ENCODE assay signal across 17 mouse cellular contexts in genomic region chr8:70808239-70808638, GRCm38 (mm10). TPM values are rescaled to one million over a fixed set of nuclear protein-coding genes. Genes with fewer than 3 reads are reported as not detected.
DNase-seq lines count a peak whose midpoint lies in the region; ATAC-seq and TF ChIP-seq lines count a peak whose summit lies in the region.
"Had no signal": no experiment of that assay in that cellular context is flagged by ENCODE, and none has a peak within 500 bp of the region (broad histone marks: within the 10 kb centered on the region; RNA-seq: fewer than 3 reads in every experiment).

Il12rb1 (plus strand) TSS chr8:70808449.

- peak within 1 kb of the TSS; percentile 35; the same call in 1 of the 2 replicates for H3K9ac ChIP-seq in liver, embryonic 12.5 days
- H3K9ac ChIP-seq: lung, embryonic 14.5 days; midbrain, embryonic 12.5 days had no signal

- H3K36me3 ChIP-seq in liver, embryonic 12.5 days = no peaks in the 10 kb centered on the region
- no peaks in the 10 kb centered on the region for H3K36me3 ChIP-seq in limb, embryonic 10.5 days
- H3K36me3 ChIP-seq: midbrain, embryonic 12.5 days had no signal

- 47% methylated on average over 5 of the region's 5 CpGs for WGBS in liver, embryonic 12.5 days (ENCODE audit: insufficient replicate concordance)
- 66% methylated on average over 5 of the region's 5 CpGs for WGBS in limb, embryonic 10.5 days

- no peak within 1 kb of the TSS for H3K4me3 ChIP-seq in layer of hippocampus, adult 2 months
- H3K4me3 ChIP-seq in liver, embryonic 12.5 days = no peak within 1 kb of the TSS
- no peak within 1 kb of the TSS for H3K4me3 ChIP-seq in limb, embryonic 10.5 days
- H3K4me3 ChIP-seq in gastrocnemius, adult 2 months = no peak within 1 kb of the TSS
- H3K4me3 ChIP-seq: left cerebral cortex, adult 2 months; midbrain, embryonic 12.5 days had no signal

- H3K4me1 ChIP-seq in liver, embryonic 12.5 days = peaks cover 69% of the 10 kb centered on the region
- H3K4me1 ChIP-seq in limb, embryonic 10.5 days = peaks cover 38% of the 10 kb centered on the region

- no peak for DNase-seq in layer of hippocampus, adult 2 months (ENCODE audit: low spot score in 2 of 2)
- no peak for DNase-seq in layer of hippocampus, adult 9-11 months
- peak; percentile 71 for DNase-seq in thymus, postnatal 0 days (ENCODE audit: low spot score)
- no peak for DNase-seq in limb, embryonic 10.5 days (ENCODE audit: low spot score)
- DNase-seq in gastrocnemius, adult 2 months = no peak
- DNase-seq in lung, postnatal 25 days (ENCODE audit: low spot score) = no peak
- DNase-seq: cerebellum, adult 11-12 months; gastrocnemius, postnatal 36 days; heart, postnatal 14 days; kidney, adult 18-20 months; lung, embryonic 14.5 days; right cerebral cortex, adult 18-20 months had no signal

- peak within 1 kb of the TSS; percentile 70 for H3K27ac ChIP-seq in layer of hippocampus, adult 2 months
- H3K27ac ChIP-seq in liver, embryonic 12.5 days = 0 out of 2 replicates have a peak within 1 kb of the TSS, but pooled peaks have one; percentile 56
- no peak within 1 kb of the TSS for H3K27ac ChIP-seq in limb, embryonic 10.5 days
- no peak within 1 kb of the TSS for H3K27ac ChIP-seq in gastrocnemius, adult 2 months
- H3K27ac ChIP-seq: midbrain, embryonic 12.5 days had no signal

- ATAC-seq in CD4-positive, CD25-positive, alpha-beta regulatory T cell, adult 4 months = peak; percentile 70
- ATAC-seq in liver, embryonic 12.5 days = no peak
- ATAC-seq: forebrain, embryonic 16.5 days had no signal

- intact Hi-C loops in gastrocnemius, adult 2 months (cut with DNase I) = loop anchor here (10.0 kb wide), 1 partner anchor 47 kb away; no protein-coding TSS in a partner anchor

- TF ChIP-seq CTCF in layer of hippocampus, adult 2 months (conservative IDR thresholded peaks at IDR 0.05) = no peak
- TF ChIP-seq CTCF in gastrocnemius, adult 2 months (IDR thresholded peaks at IDR 0.05) = no peak

- peaks cover 58% of the 10 kb centered on the region for H3K27me3 ChIP-seq in liver, embryonic 12.5 days (replicated peaks)
- peaks cover 66% of the 10 kb centered on the region for H3K27me3 ChIP-seq in limb, embryonic 10.5 days (ENCODE audit: low read depth, poor library complexity, severe bottlenecking)

- H3K4me2 ChIP-seq in liver, embryonic 12.5 days = peak within 1 kb of the TSS; percentile 32
- H3K4me2 ChIP-seq: lung, embryonic 14.5 days; midbrain, embryonic 12.5 days had no signal

- no peaks in the 10 kb centered on the region for H3K9me3 ChIP-seq in liver, embryonic 12.5 days (replicated peaks)
- H3K9me3 ChIP-seq in limb, embryonic 10.5 days (replicated peaks) = no peaks in the 10 kb centered on the region
- H3K9me3 ChIP-seq: midbrain, embryonic 12.5 days had no signal

RNA-seq across cellular contexts. Expression of gene Il12rb1, which starts in this region (rescaled TPM):
- total RNA-seq in layer of hippocampus, adult 2 months (2021) = 1 to 10 TPM in 1 of 2 experiments, under 1 TPM in 1; 0.61 to 1.1 TPM
- 10 to 100 TPM; 13.7 to 24.7 TPM for polyA plus RNA-seq in CD4-positive, CD25-positive, alpha-beta regulatory T cell, adult 4 months (2017; shearing (Covaris generic))
- polyA plus RNA-seq in liver, embryonic 12.5 days (2016; fragmentation: Nextera tagmentation; extraction: Ambion mirVana) = 0.18 and 0.22 TPM in 2 replicates
- 16.2 TPM in 2 replicates for polyA plus RNA-seq in thymus, postnatal 0 days (2015; fragmentation: Nextera tagmentation; extraction: Ambion mirVana)
- polyA plus RNA-seq in limb, embryonic 10.5 days (2016; fragmentation: Nextera tagmentation; extraction: Ambion mirVana) = not detected in 2 replicates
- total RNA-seq in gastrocnemius, adult 2 months (2021) = not detected

Comparison
In these comparisons a context has a peak if more than half of its experiments do, and no peak if none do; other contexts are left out.
1. RNA of gene Il12rb1 (polyA plus RNA-seq): 13.7 to 24.7 TPM in CD4-positive, CD25-positive, alpha-beta regulatory T cell, adult 4 months and 16.2 TPM in thymus, postnatal 0 days; 0.18 to 0.22 TPM in liver, embryonic 12.5 days and not detected in limb, embryonic 10.5 days; every median in the first group is over 10 times any median in the second.
2. H3K27ac ChIP-seq: peak in layer of hippocampus, adult 2 months (single experiment) and liver, embryonic 12.5 days (single experiment); none in limb, embryonic 10.5 days (single experiment) and gastrocnemius, adult 2 months (single experiment).